Mouse (Mus musculus) G1E (cell line): ENCODE results near the gene Gpatch2l.

Source experiments
- CTCF ChIP-seq: IDR thresholded peaks from 2 replicates; pipeline ENCODE4 v1.5.1; 2012; ENCODE audit warnings: low read depth, low read length, inconsistent platforms, mixed read lengths
- POLR2AphosphoS5 ChIP-seq: IDR thresholded peaks from 2 replicates; pipeline ENCODE4 v1.6.1; 2012; ENCODE audit warnings: low read depth, low read length, inconsistent platforms; ENCODE audit not compliant: insufficient replicate concordance
- TAL1 ChIP-seq: conservative IDR thresholded peaks from 2 replicates; pipeline ENCODE4 v1.6.1; 2012; ENCODE audit warnings: low read depth, low read length, inconsistent platforms, mixed read lengths

DNA sequence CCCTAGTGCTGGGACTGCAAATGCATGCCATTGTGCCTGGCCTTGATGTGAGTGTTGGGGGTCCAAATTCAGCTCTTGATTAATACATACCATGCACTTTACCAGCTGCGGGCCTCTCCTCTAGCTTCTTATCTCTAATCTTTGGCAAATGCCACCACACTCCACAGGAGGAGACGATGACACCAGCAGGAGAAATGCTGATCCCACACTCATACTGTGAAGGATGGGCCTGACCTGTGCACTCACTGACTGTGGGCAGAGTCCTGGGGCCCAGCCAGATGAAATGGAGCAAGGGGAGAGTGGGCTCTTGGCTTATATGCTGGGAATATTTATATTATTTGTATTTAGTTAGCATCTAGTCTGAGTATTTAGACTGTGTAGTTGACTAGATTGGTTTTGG is 34.8 kb downstream of the Gpatch2l start:
- no peak for TF ChIP-seq CTCF
- no peak for TF ChIP-seq POLR2AphosphoS5
- no peak for TF ChIP-seq TAL1
